Mouse (Mus musculus) ovary, postnatal 36 days (tissue): ENCODE results near the gene Gtpbp3.
A peak's percentile ranks its signal among the peaks of the same experiment; 100 is the strongest.

Source experiments
- DNase-seq: peaks from one replicate; pipeline ENCODE4 v3.0.0; 2022; ENCODE audit warnings: low spot score, mixed read lengths

Gtpbp3 gene

GRCm38 (mm10) chr8:71487691-71488445 lies at the start of gene Gtpbp3:
Gene Gtpbp3, plus strand, starts transcription at chr8:71488103.
- peak; percentile 80 for DNase-seq

- DNase-seq: no peak
Observed at GRCm38 (mm10) chr8:71441404-71441803, 46.5 kb upstream of the Gtpbp3 start.

- DNase-seq: no peak
Observed at GRCm38 (mm10) chr8:71445096-71445495, 42.8 kb upstream of the Gtpbp3 start.

GRCm38 (mm10) chr8:71451337-71451736 lies 36.6 kb upstream of the Gtpbp3 start:
- DNase-seq: no peak

- DNase-seq: no peak
Observed at GRCm38 (mm10) chr8:71451777-71452176, 36.1 kb upstream of the Gtpbp3 start.

- no peak for DNase-seq
Observed at GRCm38 (mm10) chr8:71452669-71453068, 35.2 kb upstream of the Gtpbp3 start.

GRCm38 (mm10) chr8:71454668-71455067 lies 33.2 kb upstream of the Gtpbp3 start:
- no peak for DNase-seq

- peak; percentile 8 for DNase-seq
Observed at GRCm38 (mm10) chr8:71456906-71457305, 31.0 kb upstream of the Gtpbp3 start.

- DNase-seq: peak; percentile 2
Observed at GRCm38 (mm10) chr8:71457659-71458270, 30.1 kb upstream of the Gtpbp3 start.

- no peak for DNase-seq
Observed at GRCm38 (mm10) chr8:71460716-71461115, 27.2 kb upstream of the Gtpbp3 start.

GRCm38 (mm10) chr8:71461152-71461840 lies 26.6 kb upstream of the Gtpbp3 start:
- DNase-seq: no peak

GRCm38 (mm10) chr8:71462191-71462590 lies 25.7 kb upstream of the Gtpbp3 start:
- no peak for DNase-seq

GRCm38 (mm10) chr8:71462786-71463185 lies 25.1 kb upstream of the Gtpbp3 start:
- DNase-seq: peak; percentile 33

GRCm38 (mm10) chr8:71463188-71464033 lies 24.5 kb upstream of the Gtpbp3 start, which contains the start of gene Abhd8:
Gene Abhd8, minus strand, starts transcription at chr8:71463655.
- peak; percentile 96 for DNase-seq

GRCm38 (mm10) chr8:71464513-71465500 lies 23.1 kb upstream of the Gtpbp3 start, which contains the start of gene Mrpl34:
Gene Mrpl34, plus strand, starts transcription at chr8:71464959.
- DNase-seq: peak; percentile 98

- no peak for DNase-seq
Observed at GRCm38 (mm10) chr8:71465733-71466132, 22.2 kb upstream of the Gtpbp3 start.

- DNase-seq: no peak
Observed at GRCm38 (mm10) chr8:71466198-71466597, 21.7 kb upstream of the Gtpbp3 start.

GRCm38 (mm10) chr8:71467201-71467600 lies 20.7 kb upstream of the Gtpbp3 start:
- no peak for DNase-seq

GRCm38 (mm10) chr8:71468001-71468400 lies 19.9 kb upstream of the Gtpbp3 start:
- DNase-seq: no peak

GRCm38 (mm10) chr8:71468916-71469315 lies 19.0 kb upstream of the Gtpbp3 start, which contains the start of gene Dda1:
Gene Dda1, plus strand, starts transcription at chr8:71469199.
- DNase-seq: peak; percentile 96

- no peak for DNase-seq
Observed at GRCm38 (mm10) chr8:71469411-71469810, 18.5 kb upstream of the Gtpbp3 start.
